Mouse (Mus musculus) neural tube, embryonic 11.5 days (tissue): ENCODE data around the gene Slco3a1. TPM values are rescaled to one million over a fixed set of nuclear protein-coding genes. Genes with fewer than 3 reads are reported as not detected.

Source experiments
- ATAC-seq: fragments of 200-750 bp; cut with Nextera tagmentation; 2 replicates; pipeline ENCODE4 v1.8.0; 2017; ENCODE audit warnings: moderate number of reproducible peaks, mild to moderate bottlenecking, moderate TSS enrichment, moderate library complexity; ENCODE audit not compliant: insufficient read depth, low FRiP score, low TSS enrichment
- DNase-seq: peaks from one replicate; pipeline ENCODE4 v3.0.0-alpha.2; 2015; ENCODE audit warnings: low spot score
- H3K27ac ChIP-seq: fragments of 300-500 bp; sonication (generic); 2 replicates; pipeline ENCODE4 v1.5.1; 2014; ENCODE audit warnings: low read depth, mild to moderate bottlenecking, low read length
- H3K27me3 ChIP-seq: fragments of 300-500 bp; sonication (generic); 2 replicates; pipeline ENCODE4 v1.6.1; 2014; ENCODE audit warnings: mild to moderate bottlenecking, low read length, mixed read lengths; ENCODE audit not compliant: control insufficient read depth, insufficient read depth
- H3K36me3 ChIP-seq: fragments of 300-500 bp; sonication (generic); 2 replicates; pipeline ENCODE4 v1.6.1; 2014; ENCODE audit warnings: mild to moderate bottlenecking, low read length, moderate library complexity, mixed read lengths; ENCODE audit not compliant: control insufficient read depth, insufficient read depth
- H3K4me1 ChIP-seq: fragments of 300-500 bp; sonication (generic); 2 replicates; pipeline ENCODE4 v1.6.1; 2014; ENCODE audit warnings: low read length, mixed read lengths; ENCODE audit not compliant: control insufficient read depth, insufficient read depth
- H3K4me2 ChIP-seq: fragments of 300-500 bp; sonication (generic); 2 replicates; pipeline ENCODE4 v1.6.1; 2014; ENCODE audit warnings: low read depth, mild to moderate bottlenecking, moderate library complexity
- H3K4me3 ChIP-seq: fragments of 300-500 bp; sonication (generic); 2 replicates; pipeline ENCODE4 v1.5.1; 2014; ENCODE audit warnings: low read depth, low read length
- H3K9ac ChIP-seq: fragments of 300-500 bp; sonication (generic); 2 replicates; pipeline ENCODE4 v1.6.1; 2014; ENCODE audit warnings: mild to moderate bottlenecking, low read length
- H3K9me3 ChIP-seq: fragments of 300-500 bp; sonication (generic); 2 replicates; pipeline ENCODE4 v1.6.1; 2016; ENCODE audit warnings: low read length; ENCODE audit not compliant: control insufficient read depth
- WGBS: fragments of 180-500 bp; shearing (Covaris S2); extraction: QIAGEN DNeasy Blood & Tissue Kit; methylation state at CpG from one replicate; pipeline ENCODE4 v1.1.7; 2014; 5-methylcytosine and 5-hydroxymethylcytosine counted together
- polyA plus RNA-seq: library from polyadenylated mRNA; unstranded; fragments of >200 nt; fragmentation: Nextera tagmentation; extraction: Ambion mirVana; gene quantifications from 2 replicates; pipeline ENCODE4 v1.2.1, GENCODE M21; 2014

Slco3a1 gene
- polyA plus RNA-seq = 11.1 and 13.0 TPM in 2 replicates

DNA sequence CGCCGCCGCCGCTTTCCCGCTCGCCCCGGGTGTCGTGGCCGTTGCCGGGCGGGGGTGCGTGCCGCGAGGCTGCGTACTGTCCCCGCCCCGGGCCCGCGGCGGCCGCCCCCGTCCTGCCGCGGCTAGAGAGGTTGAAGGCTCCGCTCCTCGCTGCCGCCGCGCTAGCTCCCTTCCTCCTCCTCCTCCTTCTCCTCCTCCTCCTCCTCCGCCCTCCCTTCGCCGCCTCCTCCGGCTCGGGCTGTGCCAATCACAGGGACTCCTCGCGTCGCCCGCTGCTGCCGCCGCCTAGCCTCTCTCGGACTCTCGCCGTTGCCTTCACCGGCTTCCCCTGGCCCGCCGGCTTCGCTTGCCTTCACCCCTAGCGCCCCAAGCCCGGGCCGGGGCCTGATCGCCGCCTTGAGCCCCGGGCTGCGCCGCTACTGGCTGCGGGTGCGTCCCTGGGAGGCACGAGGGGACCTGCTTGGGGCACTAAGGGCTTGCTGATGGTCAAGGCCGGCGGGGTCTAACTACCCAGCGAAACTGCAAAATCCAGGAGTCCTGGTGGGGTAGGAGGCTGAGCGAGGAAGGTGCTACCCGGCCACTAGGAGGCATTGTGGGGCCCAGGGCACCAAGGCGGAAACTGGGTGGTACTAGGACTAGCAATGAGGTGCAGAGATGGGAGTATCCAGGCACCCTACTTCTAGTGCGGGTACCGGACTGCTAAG lies at the start of gene Slco3a1:
Slco3a1 (minus strand) TSS at position 173 of the 704 bp plus-strand sequence.
- Histone ChIP-seq H3K9me3 (no peaks in the 10 kb centered on the region), H3K27me3 (peaks cover 6% of the 10 kb centered on the region; the same call in 1 of the 2 replicates), H3K9ac (peak within 1 kb of the TSS; percentile 73), H3K4me3 (peak within 1 kb of the TSS; percentile 54), H3K36me3 (no peaks in the 10 kb centered on the region), H3K4me2 (peak within 1 kb of the TSS; percentile 77), H3K27ac (peak within 1 kb of the TSS; percentile 54), H3K4me1 (no peaks in the 10 kb centered on the region; the same call in 1 of the 2 replicates)
- peak; percentile 80 for DNase-seq
- ATAC-seq = peak; percentile 89
- WGBS = 2% methylated on average over 51 of the region's 66 CpGs

DNA sequence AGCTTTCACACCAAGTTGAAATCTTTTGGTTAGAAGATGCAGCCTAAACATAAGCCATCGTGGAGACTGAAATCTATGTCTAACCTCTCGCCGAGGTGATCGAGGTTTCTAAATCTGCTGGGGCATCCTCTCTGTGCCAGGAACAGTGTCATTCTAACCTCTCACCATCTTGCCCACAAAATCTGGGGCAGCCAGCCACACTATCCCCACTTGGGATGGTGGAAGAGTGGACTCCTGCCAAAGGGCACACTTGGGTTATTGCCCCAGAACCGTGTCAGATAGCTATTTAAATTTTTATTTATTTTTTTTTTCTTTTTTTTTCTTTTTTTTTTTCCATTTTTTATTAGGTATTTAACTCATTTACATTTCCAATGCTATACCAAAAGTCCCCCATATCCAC lies 46.4 kb upstream of the Slco3a1 start:
- Histone ChIP-seq H3K4me3 (no peak overlapping the region), H3K4me1 (no peaks in the 10 kb centered on the region), H3K27me3 (no peaks in the 10 kb centered on the region), H3K36me3 (no peaks in the 10 kb centered on the region), H3K4me2 (no peak overlapping the region), H3K9me3 (no peaks in the 10 kb centered on the region), H3K9ac (no peak overlapping the region), H3K27ac (no peak overlapping the region)
- no peak for DNase-seq
- no peak for ATAC-seq
- 96% methylated on average over 5 of the region's 5 CpGs for WGBS

DNA sequence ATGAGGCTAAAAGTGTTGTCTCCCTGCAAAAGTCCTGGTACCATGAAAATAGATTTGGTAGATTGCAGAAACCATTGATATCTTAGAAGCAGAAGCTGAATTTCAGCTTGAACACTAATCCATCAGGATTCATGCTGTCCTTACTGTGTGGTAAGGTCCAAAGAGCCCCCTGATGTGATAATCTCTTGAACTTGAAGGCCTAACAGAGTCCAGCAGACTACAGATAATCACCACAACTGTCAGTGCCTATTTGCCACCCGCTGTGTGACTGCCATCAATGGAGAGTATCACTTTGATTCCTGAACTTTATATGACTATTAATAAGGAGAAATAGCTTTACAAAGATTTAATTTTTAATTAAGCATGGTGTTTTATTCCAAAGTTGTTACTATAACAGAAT lies 24.8 kb upstream of the Slco3a1 start:
- Histone ChIP-seq H3K9me3 (no peaks in the 10 kb centered on the region), H3K4me2 (no peak overlapping the region), H3K36me3 (no peaks in the 10 kb centered on the region), H3K4me1 (no peaks in the 10 kb centered on the region), H3K9ac (no peak overlapping the region), H3K4me3 (no peak overlapping the region), H3K27ac (no peak overlapping the region), H3K27me3 (no peaks in the 10 kb centered on the region)
- WGBS = 84% methylated on average over 1 of the region's 1 CpGs
- ATAC-seq (no peak), DNase-seq (no peak)

DNA sequence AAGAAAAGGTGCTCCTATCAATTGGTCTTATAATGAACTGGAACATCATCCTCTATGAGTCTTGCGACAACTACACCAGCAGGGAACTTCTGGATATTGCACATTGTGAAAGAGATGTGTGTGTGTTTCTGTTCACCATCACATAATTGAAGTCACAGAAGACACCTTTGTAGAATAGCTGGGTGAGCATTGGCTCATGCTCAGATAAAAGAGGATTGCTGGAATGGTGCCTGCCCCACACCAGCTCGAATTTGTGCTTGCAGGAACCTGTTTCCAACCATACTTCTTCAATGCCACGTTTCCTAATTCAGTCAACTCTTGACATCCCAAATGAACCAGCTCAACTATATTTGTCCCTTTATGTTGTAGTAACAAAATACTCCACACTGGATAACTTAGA lies 21.1 kb upstream of the Slco3a1 start:
- Histone ChIP-seq H3K36me3 (no peaks in the 10 kb centered on the region), H3K4me1 (no peaks in the 10 kb centered on the region), H3K9me3 (no peaks in the 10 kb centered on the region), H3K27ac (no peak overlapping the region), H3K4me3 (no peak overlapping the region), H3K9ac (no peak overlapping the region), H3K27me3 (no peaks in the 10 kb centered on the region), H3K4me2 (no peak overlapping the region)
- WGBS = 80% methylated on average over 3 of the region's 3 CpGs
- ATAC-seq (no peak), DNase-seq (no peak)

DNA sequence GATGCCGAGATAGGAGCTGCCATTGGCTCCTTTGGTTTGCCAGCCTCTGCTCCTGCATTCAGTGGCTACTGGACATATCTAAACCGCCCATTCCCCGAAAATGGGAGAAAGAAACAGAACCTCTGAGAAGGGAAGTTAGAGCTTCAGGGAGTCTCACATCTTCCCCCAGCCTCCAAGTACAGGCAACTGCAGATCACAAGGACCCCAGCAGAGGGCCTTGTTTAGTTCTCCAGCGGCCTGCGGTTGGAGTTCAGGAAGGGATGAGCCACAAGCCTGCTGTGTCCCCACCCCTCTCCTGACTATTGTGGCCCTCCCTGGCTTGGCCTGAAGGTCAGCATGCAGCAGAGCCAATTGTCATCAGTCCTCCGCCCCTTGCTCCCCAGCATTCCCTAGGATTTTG lies 836 bp upstream of the Slco3a1 start:
- Histone ChIP-seq H3K9me3 (no peaks in the 10 kb centered on the region), H3K4me2 (peak overlapping the region; percentile 77), H3K27ac (no peak overlapping the region), H3K4me1 (no peaks in the 10 kb centered on the region; the same call in 1 of the 2 replicates), H3K4me3 (peak overlapping the region; percentile 54), H3K27me3 (peaks cover 6% of the 10 kb centered on the region; the same call in 1 of the 2 replicates), H3K36me3 (no peaks in the 10 kb centered on the region), H3K9ac (no peak overlapping the region; the same call in 1 of the 2 replicates)
- DNase-seq = peak; percentile 73
- no peak; the same call in 1 of the 2 replicates for ATAC-seq
- WGBS = 17% methylated on average over 6 of the region's 6 CpGs

DNA sequence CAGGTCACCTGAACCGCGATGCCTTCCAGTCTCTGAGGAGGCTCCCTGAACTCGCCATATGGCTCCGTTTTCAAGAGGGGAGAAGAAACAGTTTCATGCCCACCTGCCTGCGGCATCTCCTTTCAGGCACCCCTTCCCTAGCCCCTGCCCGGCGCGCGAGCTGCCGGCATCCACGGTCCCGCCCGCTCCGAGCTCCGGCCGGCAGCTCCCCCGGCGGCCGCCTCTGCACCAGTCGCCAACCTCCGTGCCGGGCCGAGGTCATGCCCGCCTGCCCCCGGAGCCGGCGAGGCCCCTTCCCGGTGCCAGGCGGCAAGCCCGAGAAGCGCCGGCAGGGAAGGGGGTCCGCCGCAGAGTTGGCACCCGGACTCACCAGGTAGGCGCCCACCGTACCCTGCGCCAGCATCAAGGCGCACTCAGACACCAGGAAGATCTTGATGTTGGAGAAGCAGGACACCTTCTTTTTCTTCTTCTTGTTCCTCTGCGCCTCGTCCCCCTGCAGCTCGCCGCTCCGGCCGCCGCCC lies 479 bp downstream of the Slco3a1 start:
- Histone ChIP-seq H3K9me3 (no peaks in the 10 kb centered on the region), H3K4me3 (peak overlapping the region; percentile 54), H3K9ac (peak overlapping the region; percentile 73), H3K4me2 (peak overlapping the region; percentile 77), H3K4me1 (no peaks in the 10 kb centered on the region; the same call in 1 of the 2 replicates), H3K27ac (peak overlapping the region; percentile 54), H3K36me3 (no peaks in the 10 kb centered on the region), H3K27me3 (peaks cover 6% of the 10 kb centered on the region; the same call in 1 of the 2 replicates)
- peak; percentile 66 for ATAC-seq
- peak; percentile 65 for DNase-seq
- WGBS = 0% methylated on average over 44 of the region's 46 CpGs

DNA sequence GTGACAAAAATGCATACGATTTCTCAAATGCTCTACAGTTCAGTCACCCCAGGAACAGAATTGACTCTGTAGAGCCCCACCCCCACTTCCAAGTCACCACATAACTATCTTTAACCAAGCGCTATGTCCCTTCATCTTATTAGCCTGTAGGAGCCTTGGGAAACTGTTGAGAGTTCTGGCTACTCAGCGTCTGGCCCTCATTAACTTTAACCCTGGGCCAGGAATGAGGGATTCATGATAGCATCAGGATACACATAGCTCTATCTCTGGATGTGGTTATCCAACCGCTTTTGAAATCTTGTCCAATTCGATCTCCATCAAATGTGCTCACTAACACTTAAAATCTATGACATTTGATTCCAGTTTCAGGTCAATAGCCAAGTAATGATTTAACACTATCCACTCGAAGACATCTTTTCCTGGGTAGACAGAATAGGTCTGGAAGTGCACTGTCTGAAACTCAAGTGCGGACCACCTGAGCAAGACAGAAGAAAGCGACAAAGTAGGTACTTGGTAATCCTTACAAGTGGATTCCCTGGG lies 1.4 kb downstream of the Slco3a1 start:
- peak overlapping the region; percentile 54 for H3K4me3 ChIP-seq
- peak overlapping the region; percentile 77 for H3K4me2 ChIP-seq
- no peaks in the 10 kb centered on the region; the same call in 1 of the 2 replicates for H3K4me1 ChIP-seq
- no peaks in the 10 kb centered on the region for H3K9me3 ChIP-seq
- ATAC-seq (no peak), DNase-seq (no peak)
- peaks cover 6% of the 10 kb centered on the region; the same call in 1 of the 2 replicates for H3K27me3 ChIP-seq
- no peaks in the 10 kb centered on the region for H3K36me3 ChIP-seq
- no peak overlapping the region for H3K9ac ChIP-seq
- no peak overlapping the region for H3K27ac ChIP-seq
- WGBS = 62% methylated on average over 8 of the region's 8 CpGs

DNA sequence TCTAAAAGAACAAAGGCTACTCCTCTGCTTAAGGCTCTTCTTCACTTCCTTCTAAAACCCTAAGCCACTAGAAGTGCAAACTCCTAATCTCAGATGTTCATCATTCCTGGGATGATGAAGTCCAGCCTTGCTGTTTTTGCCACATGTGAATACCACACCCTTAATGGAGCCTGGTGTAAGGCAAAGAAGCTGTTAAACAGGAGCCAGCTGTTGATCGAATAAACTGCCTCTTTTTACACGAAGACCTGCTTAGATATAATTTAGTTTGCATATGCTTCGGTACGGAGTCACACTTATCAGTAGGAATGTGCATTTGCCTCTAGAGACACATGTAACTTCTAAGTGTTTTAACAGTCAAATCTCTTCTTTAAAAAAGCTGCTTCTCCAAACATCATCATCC lies 2.0 kb downstream of the Slco3a1 start:
- Histone ChIP-seq H3K9me3 (no peaks in the 10 kb centered on the region), H3K27ac (no peak overlapping the region), H3K9ac (no peak overlapping the region), H3K27me3 (peaks cover 6% of the 10 kb centered on the region; the same call in 1 of the 2 replicates), H3K4me3 (no peak overlapping the region), H3K36me3 (no peaks in the 10 kb centered on the region), H3K4me2 (peak overlapping the region; percentile 15), H3K4me1 (no peaks in the 10 kb centered on the region; the same call in 1 of the 2 replicates)
- DNase-seq (no peak), ATAC-seq (no peak)
- 78% methylated on average over 4 of the region's 4 CpGs for WGBS
